Mouse (Mus musculus): ENCODE results near the gene Olfr315. TPM values are rescaled to one million over a fixed set of nuclear protein-coding genes. Genes with fewer than 3 reads are reported as not detected.
"Not testable (repeated sequence)": the region's sequence is repeated elsewhere in the genome, so short reads cannot be mapped to it uniquely, and the experiment has no call there.

The Olfr315 gene
- polyA plus RNA-seq, 1 experiment from 2014 or later: 0.13 TPM

GRCm38 (mm10) chr11:58801558-58802228 is 28.7 kb downstream of the Olfr315 start, which contains the start of gene Fam183b:
Fam183b (minus strand) TSS chr11:58801960.
- ATAC-seq (ENCODE audit: low read depth): peak; percentile 62; the same call in 1 of the 2 replicates
- Histone ChIP-seq H3K27me3 (replicated peaks; ENCODE audit: control insufficient read depth, insufficient read depth, low read length) (no peaks in the 10 kb centered on the region), H3K4me3 (ENCODE audit: low read depth, low read length) (no peak within 1 kb of the TSS), H3K36me3 (ENCODE audit: control insufficient read depth, insufficient read depth, low read length) (no peaks in the 10 kb centered on the region), H3K4me2 (ENCODE audit: low read depth, low read length) (0 out of 2 replicates have a peak within 1 kb of the TSS, but pooled peaks have one; percentile 10), H3K27ac (replicated peaks; ENCODE audit: low read depth, low read length) (no peak within 1 kb of the TSS), H3K9ac (ENCODE audit: low read depth, low read length) (no peak within 1 kb of the TSS), H3K4me1 (ENCODE audit: control insufficient read depth, insufficient read depth, low read length) (no peaks in the 10 kb centered on the region), H3K9me3 (ENCODE audit: control insufficient read depth, low read length) (no peaks in the 10 kb centered on the region)
- 26% methylated on average over 14 of the region's 14 CpGs for WGBS
- DNase-seq (ENCODE audit: low spot score): peak; percentile 36

GRCm38 (mm10) chr11:58803871-58804270 is 30.9 kb downstream of the Olfr315 start:
- Histone ChIP-seq H3K4me3 (ENCODE audit: low read depth, low read length) (no peak overlapping the region), H3K36me3 (ENCODE audit: control insufficient read depth, insufficient read depth, low read length) (no peaks in the 10 kb centered on the region), H3K9ac (ENCODE audit: low read depth, low read length) (no peak overlapping the region), H3K4me2 (ENCODE audit: low read depth, low read length) (no peak overlapping the region), H3K27me3 (replicated peaks; ENCODE audit: control insufficient read depth, insufficient read depth, low read length) (no peaks in the 10 kb centered on the region), H3K9me3 (ENCODE audit: control insufficient read depth, low read length) (no peaks in the 10 kb centered on the region), H3K27ac (replicated peaks; ENCODE audit: low read depth, low read length) (no peak overlapping the region), H3K4me1 (ENCODE audit: control insufficient read depth, insufficient read depth, low read length) (no peaks in the 10 kb centered on the region)
- WGBS: 72% methylated on average over 4 of the region's 4 CpGs
- DNase-seq (ENCODE audit: low spot score) (no peak), ATAC-seq (ENCODE audit: low read depth) (no peak)

DNA sequence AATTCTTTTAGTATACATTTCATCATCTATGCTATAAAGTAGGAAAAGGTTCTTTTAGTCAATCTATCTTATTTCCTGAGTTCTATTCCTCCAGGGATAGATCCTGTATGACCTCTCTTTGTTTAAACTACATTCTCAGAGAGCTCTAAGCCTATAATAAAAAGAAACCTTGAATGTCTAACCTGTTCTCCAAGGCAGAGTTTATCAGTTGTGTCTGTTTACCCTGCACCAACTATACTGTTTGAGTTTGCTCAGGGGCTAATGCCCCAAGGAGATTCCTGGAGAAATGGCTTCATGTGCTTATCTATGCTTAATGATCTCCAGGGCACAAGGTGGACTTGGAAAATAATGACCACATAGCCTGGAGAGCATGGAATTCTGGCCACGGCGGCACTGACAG is 31.4 kb downstream of the Olfr315 start:
- Histone ChIP-seq H3K4me1 (ENCODE audit: control insufficient read depth, insufficient read depth, low read length) (no peaks in the 10 kb centered on the region), H3K27ac (replicated peaks; ENCODE audit: low read depth, low read length) (no peak overlapping the region), H3K36me3 (ENCODE audit: control insufficient read depth, insufficient read depth, low read length) (no peaks in the 10 kb centered on the region), H3K27me3 (replicated peaks; ENCODE audit: control insufficient read depth, insufficient read depth, low read length) (no peaks in the 10 kb centered on the region), H3K9me3 (ENCODE audit: control insufficient read depth, low read length) (no peaks in the 10 kb centered on the region), H3K4me2 (ENCODE audit: low read depth, low read length) (no peak overlapping the region), H3K9ac (ENCODE audit: low read depth, low read length) (no peak overlapping the region), H3K4me3 (ENCODE audit: low read depth, low read length) (no peak overlapping the region)
- 74% methylated on average over 2 of the region's 2 CpGs for WGBS
- ATAC-seq (ENCODE audit: low read depth): no peak
- DNase-seq (ENCODE audit: low spot score): no peak

- DNase-seq (ENCODE audit: low spot score): no peak
- no peaks in the 10 kb centered on the region for H3K27me3 ChIP-seq (replicated peaks; ENCODE audit: control insufficient read depth, insufficient read depth, low read length)
- H3K9ac ChIP-seq (ENCODE audit: low read depth, low read length): no peak overlapping the region
- no peaks in the 10 kb centered on the region for H3K9me3 ChIP-seq (ENCODE audit: control insufficient read depth, low read length)
- no peak overlapping the region for H3K4me2 ChIP-seq (ENCODE audit: low read depth, low read length)
- H3K36me3 ChIP-seq (ENCODE audit: control insufficient read depth, insufficient read depth, low read length): no peaks in the 10 kb centered on the region
- no peak overlapping the region for H3K4me3 ChIP-seq (ENCODE audit: low read depth, low read length)
- no peak for ATAC-seq (ENCODE audit: low read depth)
- H3K4me1 ChIP-seq (ENCODE audit: control insufficient read depth, insufficient read depth, low read length): no peaks in the 10 kb centered on the region
- WGBS: 5% methylated on average over 1 of the region's 1 CpGs
- H3K27ac ChIP-seq (replicated peaks; ENCODE audit: low read depth, low read length): no peak overlapping the region
Observed at GRCm38 (mm10) chr11:58812001-58812400, 39.0 kb downstream of the Olfr315 start.

- H3K4me1 ChIP-seq (ENCODE audit: control insufficient read depth, insufficient read depth, low read length); H3K36me3 ChIP-seq (ENCODE audit: control insufficient read depth, insufficient read depth, low read length); H3K9ac ChIP-seq (ENCODE audit: low read depth, low read length); H3K27ac ChIP-seq (replicated peaks; ENCODE audit: low read depth, low read length); H3K27me3 ChIP-seq (replicated peaks; ENCODE audit: control insufficient read depth, insufficient read depth, low read length); DNase-seq (ENCODE audit: low spot score); H3K4me3 ChIP-seq (ENCODE audit: low read depth, low read length); H3K4me2 ChIP-seq (ENCODE audit: low read depth, low read length); H3K9me3 ChIP-seq (ENCODE audit: control insufficient read depth, low read length); ATAC-seq (ENCODE audit: low read depth): not testable (repeated sequence)
- 55% methylated on average over 1 of the region's 1 CpGs for WGBS
Observed at GRCm38 (mm10) chr11:58814700-58815099, 41.7 kb downstream of the Olfr315 start, which contains the start of gene Olfr313. Olfr313 (plus strand) TSS chr11:58815000.

GRCm38 (mm10) chr11:58815676-58816075 is 42.7 kb downstream of the Olfr315 start:
- ATAC-seq (ENCODE audit: low read depth) (no peak), DNase-seq (ENCODE audit: low spot score) (no peak)
- no peak overlapping the region for H3K9ac ChIP-seq (ENCODE audit: low read depth, low read length)
- H3K36me3 ChIP-seq (ENCODE audit: control insufficient read depth, insufficient read depth, low read length): no peaks in the 10 kb centered on the region
- H3K4me1 ChIP-seq (ENCODE audit: control insufficient read depth, insufficient read depth, low read length): no peaks in the 10 kb centered on the region
- H3K27ac ChIP-seq (replicated peaks; ENCODE audit: low read depth, low read length): no peak overlapping the region
- H3K27me3 ChIP-seq (replicated peaks; ENCODE audit: control insufficient read depth, insufficient read depth, low read length): no peaks in the 10 kb centered on the region
- no peak overlapping the region for H3K4me2 ChIP-seq (ENCODE audit: low read depth, low read length)
- WGBS: 83% methylated on average over 1 of the region's 1 CpGs
- no peaks in the 10 kb centered on the region for H3K9me3 ChIP-seq (ENCODE audit: control insufficient read depth, low read length)
- no peak overlapping the region for H3K4me3 ChIP-seq (ENCODE audit: low read depth, low read length)

DNA sequence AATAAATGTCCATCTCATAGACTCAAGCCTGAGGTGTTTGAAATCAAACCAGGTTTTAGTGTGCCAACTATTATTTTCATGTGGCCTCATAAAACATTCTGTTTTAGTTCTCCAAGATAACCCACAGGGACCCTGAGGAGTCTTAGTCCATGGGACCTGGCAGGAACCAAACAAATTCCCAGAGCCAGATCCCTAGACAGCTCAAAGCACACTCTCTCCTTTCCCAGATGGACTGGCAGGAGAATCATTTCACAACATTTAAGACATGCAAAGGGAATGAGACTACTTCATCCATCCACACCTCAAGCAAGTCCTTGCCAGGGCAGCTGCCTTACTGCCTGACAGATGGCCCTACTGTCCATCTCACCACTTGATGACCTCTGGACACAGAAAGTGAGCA is 55.9 kb downstream of the Olfr315 start, which contains the start of gene Olfr312:
Olfr312 (plus strand) TSS at position 301 of the 400 bp plus-strand sequence.
- H3K4me3 ChIP-seq (ENCODE audit: low read depth, low read length); H3K27me3 ChIP-seq (replicated peaks; ENCODE audit: control insufficient read depth, insufficient read depth, low read length); H3K9me3 ChIP-seq (ENCODE audit: control insufficient read depth, low read length); ATAC-seq (ENCODE audit: low read depth); DNase-seq (ENCODE audit: low spot score); H3K4me2 ChIP-seq (ENCODE audit: low read depth, low read length); H3K4me1 ChIP-seq (ENCODE audit: control insufficient read depth, insufficient read depth, low read length); H3K27ac ChIP-seq (replicated peaks; ENCODE audit: low read depth, low read length); H3K36me3 ChIP-seq (ENCODE audit: control insufficient read depth, insufficient read depth, low read length); H3K9ac ChIP-seq (ENCODE audit: low read depth, low read length): not testable (repeated sequence)

DNA sequence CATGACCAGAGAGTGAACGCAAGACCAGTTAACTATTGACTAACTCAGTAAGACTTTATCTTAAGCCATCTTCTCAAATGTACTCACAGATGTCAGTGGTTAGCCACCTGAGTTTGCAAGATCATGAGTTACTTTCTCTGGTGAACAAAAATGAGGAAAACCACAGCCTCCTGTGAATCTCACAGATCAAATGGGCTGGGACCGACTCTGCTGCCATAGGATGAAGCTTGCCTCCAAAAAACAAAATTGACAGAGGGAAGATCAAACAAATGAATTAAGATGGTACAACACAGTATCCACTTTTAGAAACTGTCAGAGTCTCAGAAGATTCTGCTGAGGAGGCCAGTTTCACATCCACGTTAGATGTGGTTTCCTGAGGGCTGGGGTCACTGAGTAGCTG is 56.8 kb downstream of the Olfr315 start:
- Histone ChIP-seq H3K27me3 (replicated peaks; ENCODE audit: control insufficient read depth, insufficient read depth, low read length) (no peaks in the 10 kb centered on the region), H3K4me3 (ENCODE audit: low read depth, low read length) (no peak overlapping the region), H3K9me3 (ENCODE audit: control insufficient read depth, low read length) (no peaks in the 10 kb centered on the region), H3K36me3 (ENCODE audit: control insufficient read depth, insufficient read depth, low read length) (no peaks in the 10 kb centered on the region), H3K9ac (ENCODE audit: low read depth, low read length) (no peak overlapping the region), H3K4me2 (ENCODE audit: low read depth, low read length) (no peak overlapping the region), H3K4me1 (ENCODE audit: control insufficient read depth, insufficient read depth, low read length) (no peaks in the 10 kb centered on the region), H3K27ac (replicated peaks; ENCODE audit: low read depth, low read length) (no peak overlapping the region)
- ATAC-seq (ENCODE audit: low read depth) (no peak), DNase-seq (ENCODE audit: low spot score) (no peak)
- 69% methylated on average over 3 of the region's 3 CpGs for WGBS
